Mouse (Mus musculus) brain, adult 2 months (tissue): Measurements from ENCODE around the gene Muc5ac.
A peak's percentile ranks its signal among the peaks of the same experiment; 100 is the strongest.
"Not testable (repeated sequence)": the region's sequence is repeated elsewhere in the genome, so short reads cannot be mapped to it uniquely, and the experiment has no call there.

Experiments used
- DNase-seq: peaks from one replicate; pipeline ENCODE4 v3.0.0; 2011; ENCODE audit warnings: low read depth, low spot score

Gene Muc5ac

GRCm38 (mm10) chr7:141788677-141789452, at the start of gene Muc5ac:
Gene Muc5ac, plus strand, starts transcription at chr7:141788972.
- DNase-seq = no peak

GRCm38 (mm10) chr7:141747451-141748100, 41.2 kb upstream of the Muc5ac start:
- DNase-seq = peak; percentile 67

- DNase-seq = no peak
Observed at GRCm38 (mm10) chr7:141752513-141752912, 36.3 kb upstream of the Muc5ac start.

GRCm38 (mm10) chr7:141755831-141756230, 32.9 kb upstream of the Muc5ac start:
- peak; percentile 91 for DNase-seq

DNA sequence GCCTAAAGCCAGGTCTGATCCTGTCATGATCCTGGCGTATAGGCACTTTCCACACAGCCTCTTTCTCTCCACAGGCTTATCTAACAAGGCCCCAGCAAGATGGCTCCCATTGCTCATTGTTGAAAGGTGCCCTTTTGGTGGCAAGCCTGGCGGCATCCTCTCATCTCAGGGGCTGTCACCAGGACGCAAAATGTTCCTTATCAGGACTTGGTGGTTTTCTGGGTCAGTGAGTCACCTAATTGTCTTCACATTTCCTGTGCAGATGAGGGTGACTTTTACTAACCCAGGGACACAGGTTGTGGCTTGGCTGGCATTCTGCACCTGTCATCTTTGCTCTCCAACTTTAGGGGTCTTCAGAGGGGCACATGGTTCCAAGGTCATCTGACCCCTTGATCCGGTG, 30.5 kb upstream of the Muc5ac start:
- DNase-seq = no peak

DNA sequence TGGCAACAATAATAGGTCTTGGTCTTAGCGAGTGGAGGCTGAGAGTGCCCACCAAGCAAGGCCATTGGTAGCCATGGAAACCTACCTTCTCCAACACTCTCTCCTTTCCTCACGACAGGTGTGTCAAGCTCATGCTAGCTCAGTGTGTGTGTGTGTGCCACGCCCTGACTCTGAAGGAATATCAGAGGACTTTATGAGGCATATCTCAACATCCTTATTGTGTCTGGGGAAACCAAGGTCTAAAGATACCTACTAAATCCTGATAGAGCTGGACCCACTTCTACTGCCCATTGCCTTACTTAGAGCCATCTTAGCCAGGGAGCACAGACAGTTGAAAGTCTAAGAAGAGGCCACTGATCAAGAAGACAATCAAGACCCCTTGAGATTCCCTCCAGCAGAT, 18.3 kb upstream of the Muc5ac start:
- DNase-seq = no peak

DNA sequence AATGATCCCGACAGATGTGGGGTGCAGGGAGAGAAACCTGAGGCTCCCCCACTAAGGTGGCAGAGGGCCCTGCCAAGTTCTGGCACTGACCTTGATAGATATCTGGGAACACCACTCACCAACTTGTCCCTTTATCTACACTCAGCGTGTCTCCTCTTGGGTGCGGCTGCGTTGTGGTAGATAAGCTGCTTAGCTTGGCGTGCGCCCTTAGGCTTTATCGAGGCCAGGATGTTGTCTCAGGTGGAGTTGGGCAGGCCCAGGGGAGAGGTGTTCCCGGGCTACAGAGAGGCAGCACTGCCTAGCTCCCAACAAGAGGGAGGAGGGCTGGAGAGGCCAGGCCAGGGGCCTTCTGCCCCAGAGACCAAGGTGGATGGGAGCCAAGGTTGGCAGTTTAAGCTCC, 17.8 kb upstream of the Muc5ac start:
- DNase-seq = no peak

GRCm38 (mm10) chr7:141772058-141772557, 16.7 kb upstream of the Muc5ac start:
- DNase-seq = no peak

GRCm38 (mm10) chr7:141774855-141775254, 13.9 kb upstream of the Muc5ac start:
- DNase-seq = no peak

DNA sequence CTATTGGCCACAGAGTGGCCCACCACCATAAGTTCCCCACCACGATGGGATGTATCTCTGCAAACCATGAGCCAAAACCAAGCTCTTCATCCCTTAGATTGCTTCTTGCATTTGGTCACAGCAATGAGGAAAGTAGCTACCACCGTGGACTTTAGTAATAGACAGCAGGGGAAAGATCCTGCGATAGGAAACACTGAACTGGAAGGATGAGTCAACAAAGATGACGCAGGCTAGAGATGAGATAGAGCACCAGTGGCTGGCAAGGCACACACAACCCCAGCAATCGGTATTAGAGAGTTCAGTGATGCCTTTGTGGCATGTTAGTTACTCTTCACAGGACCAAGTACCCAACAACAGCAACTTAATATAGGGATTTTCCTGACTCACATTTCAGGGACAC, 12.6 kb upstream of the Muc5ac start:
- no peak for DNase-seq

GRCm38 (mm10) chr7:141794251-141794650, 5.5 kb downstream of the Muc5ac start:
- DNase-seq = no peak

DNA sequence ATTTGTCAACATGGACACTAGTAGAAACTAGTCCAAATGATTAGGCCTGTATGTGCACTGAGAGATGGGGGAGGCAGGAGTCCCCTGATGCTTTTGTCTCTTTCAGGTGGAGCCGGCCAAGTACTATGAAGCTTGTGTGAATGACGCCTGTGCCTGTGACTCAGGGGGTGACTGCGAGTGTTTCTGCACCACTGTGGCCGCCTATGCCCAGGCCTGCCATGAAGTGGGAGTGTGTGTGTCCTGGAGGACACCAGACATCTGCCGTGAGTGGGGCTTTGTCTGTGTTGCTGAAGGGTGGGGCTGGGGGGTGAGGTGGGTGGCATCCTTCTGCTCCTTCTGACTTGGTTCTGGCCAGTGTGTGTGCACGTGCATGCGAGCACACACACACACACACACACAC, 14.4 kb downstream of the Muc5ac start:
- DNase-seq = peak; percentile 51

DNA sequence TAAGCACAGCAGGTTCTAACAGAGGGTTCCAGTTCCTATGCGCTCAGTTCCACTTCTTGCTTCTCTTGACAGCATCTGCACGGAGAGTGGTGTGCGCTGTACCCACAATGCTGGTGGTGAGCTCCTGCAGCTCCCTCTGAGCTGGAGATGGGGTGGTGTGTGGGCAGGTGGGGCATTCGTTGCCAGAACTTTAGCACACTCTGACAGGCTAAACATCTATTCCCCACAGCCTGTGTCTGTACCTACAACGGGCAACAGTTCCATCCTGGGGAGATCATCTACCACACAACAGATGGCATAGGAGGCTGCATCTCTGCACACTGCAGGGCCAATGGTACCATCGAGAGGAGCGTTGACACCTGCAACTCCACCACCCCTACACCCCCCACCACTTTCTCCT, 16.6 kb downstream of the Muc5ac start:
- DNase-seq = peak; percentile 91

DNA sequence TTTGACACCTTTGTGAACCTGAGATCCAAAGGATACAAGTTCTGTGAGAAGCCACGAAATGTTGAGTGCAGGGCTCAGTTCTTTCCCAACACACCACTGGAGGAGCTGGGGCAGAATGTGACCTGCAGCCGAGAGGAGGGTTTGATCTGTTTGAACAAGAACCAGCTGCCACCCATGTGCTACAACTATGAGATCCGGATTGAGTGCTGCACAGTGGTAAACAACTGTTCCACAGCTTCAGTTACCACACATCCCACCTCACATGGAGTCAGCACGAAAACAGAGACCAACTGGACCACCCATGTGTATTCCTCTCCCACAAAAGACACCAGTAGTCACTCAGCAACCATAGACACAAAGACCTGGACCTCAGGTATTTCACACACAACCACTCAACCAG, 19.1 kb downstream of the Muc5ac start:
- not testable (repeated sequence) for DNase-seq

DNA sequence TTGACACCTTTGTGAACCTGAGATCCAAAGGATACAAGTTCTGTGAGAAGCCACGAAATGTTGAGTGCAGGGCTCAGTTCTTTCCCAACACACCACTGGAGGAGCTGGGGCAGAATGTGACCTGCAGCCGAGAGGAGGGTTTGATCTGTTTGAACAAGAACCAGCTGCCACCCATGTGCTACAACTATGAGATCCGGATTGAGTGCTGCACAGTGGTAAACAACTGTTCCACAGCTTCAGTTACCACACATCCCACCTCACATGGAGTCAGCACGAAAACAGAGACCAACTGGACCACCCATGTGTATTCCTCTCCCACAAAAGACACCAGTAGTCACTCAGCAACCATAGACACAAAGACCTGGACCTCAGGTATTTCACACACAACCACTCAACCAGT, 21.2 kb downstream of the Muc5ac start:
- DNase-seq = not testable (repeated sequence)

DNA sequence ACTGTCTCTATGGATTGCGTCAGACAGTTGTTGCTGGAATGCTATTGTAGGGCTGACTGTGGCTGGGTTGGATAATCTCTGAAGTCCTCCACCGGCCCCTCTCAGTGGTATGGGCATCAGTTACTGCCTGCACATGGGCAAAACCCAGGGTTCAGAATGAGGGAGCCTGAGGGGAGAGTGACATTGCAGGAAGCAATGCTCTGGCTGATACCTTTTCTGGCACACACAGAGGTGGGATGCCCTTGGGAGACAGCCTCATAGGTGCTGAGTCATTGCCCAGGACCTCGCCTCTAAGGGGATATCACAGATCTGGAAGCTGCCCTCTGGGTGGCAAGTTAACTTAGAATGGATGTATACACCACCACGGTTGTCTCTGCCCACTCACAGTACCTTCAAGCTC, 24.5 kb downstream of the Muc5ac start:
- DNase-seq = peak; percentile 11

- no peak for DNase-seq
Observed at GRCm38 (mm10) chr7:141815361-141815760, 26.6 kb downstream of the Muc5ac start.

- DNase-seq = peak; percentile 24
Observed at GRCm38 (mm10) chr7:141817355-141818075, 28.7 kb downstream of the Muc5ac start.

- DNase-seq = no peak
Observed at GRCm38 (mm10) chr7:141818267-141818666, 29.5 kb downstream of the Muc5ac start.

- DNase-seq = peak; percentile 53
Observed at GRCm38 (mm10) chr7:141822582-141823261, 34.0 kb downstream of the Muc5ac start.

DNA sequence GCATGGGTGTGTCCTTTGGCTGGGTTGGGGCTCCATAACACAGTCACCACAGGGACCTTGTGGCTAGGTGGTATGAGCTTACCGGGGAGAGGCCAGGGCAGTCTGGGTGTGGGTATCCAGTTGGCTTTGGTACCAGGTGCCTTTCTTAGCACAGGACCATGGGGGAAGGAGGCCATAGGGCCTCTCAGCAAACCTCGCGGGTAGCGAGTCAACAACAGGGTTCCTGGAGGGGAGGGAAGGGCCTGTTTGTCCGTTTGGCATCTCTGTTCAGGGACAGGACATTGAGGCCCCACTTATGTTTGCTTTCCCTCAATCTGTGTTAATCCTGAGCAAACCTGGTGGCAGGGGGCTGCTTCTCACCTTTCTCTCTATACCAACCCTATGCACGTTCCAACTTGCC, 34.9 kb downstream of the Muc5ac start:
- DNase-seq = no peak

DNA sequence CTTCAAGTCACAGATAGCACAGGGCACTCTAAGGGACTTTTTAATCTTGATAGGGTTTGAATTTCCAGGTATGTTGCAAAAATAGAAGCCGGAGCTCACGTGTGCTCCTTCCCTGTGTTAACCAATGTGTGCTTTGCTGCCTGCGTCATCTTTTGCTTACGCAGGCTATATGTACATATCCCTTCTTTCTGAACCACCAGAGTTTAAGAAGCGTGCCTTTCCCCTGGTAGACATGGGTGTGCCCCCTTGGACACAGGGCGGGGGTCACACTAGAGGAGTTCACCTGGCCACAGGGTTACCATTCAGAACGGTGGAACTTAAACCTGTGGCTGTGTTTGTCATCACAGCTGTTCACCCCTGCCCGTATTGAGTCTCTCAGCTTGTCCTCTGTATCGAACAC, 35.6 kb downstream of the Muc5ac start:
- no peak for DNase-seq
